Mouse (Mus musculus) testis, adult 2 months (tissue): ENCODE data around the gene Luc7l2. TPM values are rescaled to one million over a fixed set of nuclear protein-coding genes. Genes with fewer than 3 reads are reported as not detected.
A peak's percentile ranks its signal among the peaks of the same experiment; 100 is the strongest.

Source experiments
- H3K27ac ChIP-seq: fragments of 200-500 bp; 2 replicates; pipeline ENCODE4 v1.5.1; 2012; ENCODE audit warnings: low read depth, low read length; ENCODE audit not compliant: control insufficient read depth, insufficient read depth
- H3K27me3 ChIP-seq: fragments of 200-500 bp; 2 replicates; pipeline ENCODE4 v1.6.1; 2012; ENCODE audit warnings: mild to moderate bottlenecking, low read length, moderate library complexity; ENCODE audit not compliant: control insufficient read depth, insufficient read depth
- H3K36me3 ChIP-seq: fragments of 200-500 bp; 2 replicates; pipeline ENCODE4 v1.6.1; 2012; ENCODE audit warnings: mild to moderate bottlenecking, low read length; ENCODE audit not compliant: control insufficient read depth, insufficient read depth
- H3K4me1 ChIP-seq: fragments of 200-500 bp; 2 replicates; pipeline ENCODE4 v1.6.1; 2012; ENCODE audit warnings: low read length; ENCODE audit not compliant: control insufficient read depth, insufficient read depth
- H3K4me3 ChIP-seq: fragments of 200-500 bp; 2 replicates; pipeline ENCODE4 v1.5.1; 2012; ENCODE audit warnings: low read depth, mild to moderate bottlenecking, low read length, moderate library complexity, mixed read lengths; ENCODE audit not compliant: control insufficient read depth
- CTCF ChIP-seq: fragments of 200-500 bp; IDR thresholded peaks from 2 replicates; pipeline ENCODE4 v1.5.1; 2012; ENCODE audit warnings: low read depth, mild to moderate bottlenecking, inconsistent platforms, low read length, moderate library complexity; ENCODE audit not compliant: control insufficient read depth, insufficient read depth, insufficient replicate concordance
- POLR2A ChIP-seq: fragments of 200-500 bp; IDR thresholded peaks from 2 replicates; pipeline ENCODE4 v1.6.1; 2012; ENCODE audit warnings: low read depth, mild to moderate bottlenecking, inconsistent platforms, low read length, moderate library complexity; ENCODE audit not compliant: control insufficient read depth
- polyA plus RNA-seq: library from polyadenylated mRNA; depleted of rRNA; stranded (reverse); fragments of >200 nt; gene quantifications from 2 replicates; pipeline ENCODE4 v1.2.3, GENCODE M21; 2012; rRNA removed

Gene Luc7l2
- polyA plus RNA-seq = 25.4 and 30.9 TPM in 2 replicates

DNA sequence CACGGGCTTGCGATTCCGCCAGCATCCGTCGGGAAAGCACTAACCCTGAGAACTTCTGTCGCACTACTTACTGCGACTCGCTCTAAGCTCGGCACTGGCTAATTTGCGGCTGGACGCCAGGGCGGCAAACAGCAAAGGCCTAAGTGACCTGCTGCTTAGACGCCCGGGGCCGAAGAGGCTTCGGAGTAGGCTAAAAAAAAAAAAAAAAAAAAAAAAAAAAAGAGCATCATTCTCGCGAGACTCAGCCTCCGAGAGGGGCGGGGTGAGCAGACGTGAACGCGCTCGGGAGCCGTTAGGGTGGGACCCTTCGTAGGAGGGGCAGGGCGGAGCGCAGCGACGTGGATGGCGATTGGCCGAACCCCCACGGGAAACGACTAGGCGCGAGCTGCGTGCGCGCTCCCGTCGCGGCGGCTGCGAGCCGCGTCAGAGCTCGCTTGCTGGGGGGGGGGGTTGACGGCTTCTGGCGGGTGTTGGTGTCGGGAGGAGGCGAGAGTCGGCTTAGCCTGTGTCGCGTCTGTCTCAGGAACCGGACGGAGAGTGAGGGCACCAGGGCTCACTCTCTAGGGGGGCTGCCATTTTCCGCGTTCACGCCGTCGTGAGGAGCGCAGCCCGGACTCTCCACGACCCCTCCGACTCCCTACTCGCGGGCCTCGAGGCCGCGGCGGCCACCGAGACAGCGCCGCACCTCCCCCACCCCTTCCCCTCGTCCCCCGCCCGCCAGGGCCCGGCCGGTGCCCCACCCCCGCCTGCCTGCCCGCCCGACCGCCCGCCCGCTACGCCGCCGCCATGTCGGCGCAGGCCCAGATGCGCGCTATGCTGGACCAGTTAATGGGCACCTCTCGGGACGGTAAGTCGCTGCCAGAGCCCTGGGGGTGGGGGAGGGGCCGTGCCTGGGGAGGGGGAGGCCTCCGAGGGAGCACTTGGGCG lies at the start of gene Luc7l2:
Gene Luc7l2, plus strand, starts transcription at position 273 of the 927 bp plus-strand sequence.
- H3K4me1 ChIP-seq = peaks cover 3% of the 10 kb centered on the region; the same call in 1 of the 2 replicates
- H3K27me3 ChIP-seq = no peaks in the 10 kb centered on the region
- H3K36me3 ChIP-seq = peaks cover 1% of the 10 kb centered on the region; the same call in 1 of the 2 replicates
- H3K4me3 ChIP-seq = peak within 1 kb of the TSS; percentile 96
- TF ChIP-seq POLR2A = no peak; the same call in none of the 2 replicates
- TF ChIP-seq CTCF = no peak
- H3K27ac ChIP-seq = peak within 1 kb of the TSS; percentile 100

DNA sequence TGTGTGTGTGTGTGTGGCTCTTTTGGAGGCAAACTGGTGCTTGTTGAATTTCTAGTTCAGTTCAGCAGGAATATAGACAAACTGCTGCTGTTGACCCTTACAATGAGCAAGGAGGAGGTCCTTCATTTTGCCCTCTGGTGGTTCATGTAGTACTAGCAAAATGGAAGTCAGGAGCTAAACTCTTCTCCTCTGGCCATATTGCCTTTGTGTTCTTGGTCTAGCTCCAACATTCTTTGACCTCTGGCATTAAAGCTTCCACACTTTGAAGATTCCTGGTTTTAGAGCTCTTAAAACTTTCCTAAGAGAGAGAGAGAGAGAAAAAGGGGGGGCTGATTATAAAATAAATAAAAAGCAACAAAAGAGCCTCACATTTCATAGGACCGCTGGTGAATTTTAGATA lies 39.0 kb upstream of the Luc7l2 start:
- no peak overlapping the region for H3K27ac ChIP-seq
- H3K4me1 ChIP-seq = no peaks in the 10 kb centered on the region
- H3K4me3 ChIP-seq = no peak overlapping the region
- no peaks in the 10 kb centered on the region for H3K27me3 ChIP-seq
- no peaks in the 10 kb centered on the region for H3K36me3 ChIP-seq
- no peak for TF ChIP-seq CTCF
- TF ChIP-seq POLR2A = no peak

DNA sequence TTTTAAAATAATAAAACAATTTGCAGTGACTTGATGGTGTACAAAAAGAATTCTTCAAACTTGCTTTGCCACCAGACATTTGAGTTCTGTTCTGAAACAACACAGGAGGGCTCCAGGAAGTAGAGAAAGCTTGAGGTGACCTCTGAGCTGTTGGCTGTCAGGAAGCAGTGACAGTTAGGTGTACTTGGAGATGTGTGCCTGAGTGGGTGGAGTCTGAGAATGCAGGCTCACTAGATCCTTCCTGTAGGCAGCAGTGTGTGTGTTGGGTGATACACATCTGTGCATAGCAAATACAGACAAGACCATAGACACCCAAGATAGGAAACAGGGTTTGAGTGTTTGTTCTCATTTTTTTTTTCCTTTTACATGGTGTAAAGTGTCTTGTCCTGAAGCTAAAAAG lies 38.3 kb upstream of the Luc7l2 start:
- no peak overlapping the region for H3K27ac ChIP-seq
- H3K4me1 ChIP-seq = no peaks in the 10 kb centered on the region
- H3K36me3 ChIP-seq = no peaks in the 10 kb centered on the region
- no peak overlapping the region for H3K4me3 ChIP-seq
- H3K27me3 ChIP-seq = no peaks in the 10 kb centered on the region
- TF ChIP-seq CTCF (no peak), POLR2A (no peak)

DNA sequence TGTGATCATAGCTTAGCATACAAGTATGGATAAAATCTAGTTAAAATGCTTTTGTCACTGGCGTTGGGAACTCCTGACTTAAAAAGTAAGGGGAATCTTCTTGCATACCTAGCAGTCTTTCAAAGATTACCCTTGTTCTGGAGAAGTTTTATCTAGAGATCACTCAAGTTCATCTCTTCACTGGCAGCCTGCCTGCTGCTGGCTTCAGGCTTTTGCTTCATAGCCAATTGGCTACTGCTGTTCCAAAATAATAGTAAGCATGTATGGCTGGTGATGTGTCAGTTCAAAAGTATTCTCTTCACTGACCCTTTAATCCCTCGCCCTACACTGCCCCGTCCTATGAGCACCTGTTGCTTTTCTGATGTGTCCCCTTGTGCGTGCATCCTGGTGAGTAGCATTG lies 35.9 kb upstream of the Luc7l2 start:
- H3K4me1 ChIP-seq = no peaks in the 10 kb centered on the region
- no peaks in the 10 kb centered on the region for H3K27me3 ChIP-seq
- no peak overlapping the region for H3K4me3 ChIP-seq
- no peaks in the 10 kb centered on the region for H3K36me3 ChIP-seq
- no peak overlapping the region for H3K27ac ChIP-seq
- TF ChIP-seq POLR2A (no peak), CTCF (no peak)

DNA sequence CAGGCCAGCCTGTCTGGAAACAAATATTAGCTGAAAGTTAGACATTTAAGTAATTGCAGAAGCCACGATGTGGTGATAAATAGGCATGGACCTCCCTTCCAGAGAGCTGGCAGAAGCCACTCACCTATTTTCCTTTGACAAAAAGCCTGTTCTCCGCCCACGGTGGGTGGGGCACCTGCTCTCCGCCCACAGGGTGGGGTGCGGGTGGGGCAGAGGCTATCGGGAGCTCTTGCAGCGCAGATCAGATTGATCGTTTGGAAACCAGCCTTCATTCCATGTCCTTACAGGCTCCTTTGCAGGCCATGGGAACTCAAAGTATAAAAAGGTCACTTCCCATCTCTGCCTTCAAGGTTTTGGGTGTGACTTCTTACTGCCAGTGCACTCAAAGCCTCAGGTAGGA lies 27.3 kb upstream of the Luc7l2 start:
- TF ChIP-seq CTCF (no peak), POLR2A (no peak)
- no peak overlapping the region for H3K4me3 ChIP-seq

DNA sequence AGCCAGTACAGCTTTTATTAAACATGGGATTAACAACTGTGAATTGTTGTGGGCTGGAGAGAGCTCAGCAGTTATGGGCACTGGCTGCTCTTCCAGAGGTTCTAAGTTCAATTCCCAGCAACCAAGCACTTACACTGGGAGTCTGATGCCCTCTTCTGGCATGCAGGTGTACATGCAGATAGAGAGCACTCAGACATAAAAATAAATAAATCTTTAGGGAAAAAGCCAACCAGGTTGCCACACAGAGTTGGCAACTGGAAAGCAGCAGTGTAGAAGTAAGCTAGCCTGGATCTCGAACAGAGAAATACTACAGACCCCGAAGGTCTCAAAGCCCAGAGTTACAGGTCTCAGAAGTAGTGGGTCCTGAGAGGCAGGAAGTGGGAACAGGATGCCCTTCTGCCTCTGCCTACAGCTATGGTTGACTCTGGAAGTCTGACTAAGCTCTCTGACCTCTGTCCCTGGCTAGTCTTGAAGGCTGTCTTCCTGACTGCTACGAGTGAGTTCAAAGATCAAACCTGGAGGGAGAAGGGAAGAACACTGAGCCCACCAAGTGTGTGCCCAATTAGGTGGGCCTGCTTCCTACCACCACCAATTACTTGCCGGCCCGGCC lies 19.8 kb upstream of the Luc7l2 start:
- no peaks in the 10 kb centered on the region for H3K36me3 ChIP-seq
- no peak overlapping the region for H3K27ac ChIP-seq
- no peaks in the 10 kb centered on the region for H3K27me3 ChIP-seq
- no peaks in the 10 kb centered on the region; the same call in none of the 2 replicates for H3K4me1 ChIP-seq
- no peak for TF ChIP-seq CTCF
- TF ChIP-seq POLR2A = no peak
- no peak overlapping the region for H3K4me3 ChIP-seq

More for the DNA sequence above, 27.3 kb upstream of the Luc7l2 start:
- Histone ChIP-seq H3K27ac (no peak overlapping the region), H3K27me3 (no peaks in the 10 kb centered on the region), H3K4me1 (no peaks in the 10 kb centered on the region; the same call in 1 of the 2 replicates), H3K36me3 (no peaks in the 10 kb centered on the region)

DNA sequence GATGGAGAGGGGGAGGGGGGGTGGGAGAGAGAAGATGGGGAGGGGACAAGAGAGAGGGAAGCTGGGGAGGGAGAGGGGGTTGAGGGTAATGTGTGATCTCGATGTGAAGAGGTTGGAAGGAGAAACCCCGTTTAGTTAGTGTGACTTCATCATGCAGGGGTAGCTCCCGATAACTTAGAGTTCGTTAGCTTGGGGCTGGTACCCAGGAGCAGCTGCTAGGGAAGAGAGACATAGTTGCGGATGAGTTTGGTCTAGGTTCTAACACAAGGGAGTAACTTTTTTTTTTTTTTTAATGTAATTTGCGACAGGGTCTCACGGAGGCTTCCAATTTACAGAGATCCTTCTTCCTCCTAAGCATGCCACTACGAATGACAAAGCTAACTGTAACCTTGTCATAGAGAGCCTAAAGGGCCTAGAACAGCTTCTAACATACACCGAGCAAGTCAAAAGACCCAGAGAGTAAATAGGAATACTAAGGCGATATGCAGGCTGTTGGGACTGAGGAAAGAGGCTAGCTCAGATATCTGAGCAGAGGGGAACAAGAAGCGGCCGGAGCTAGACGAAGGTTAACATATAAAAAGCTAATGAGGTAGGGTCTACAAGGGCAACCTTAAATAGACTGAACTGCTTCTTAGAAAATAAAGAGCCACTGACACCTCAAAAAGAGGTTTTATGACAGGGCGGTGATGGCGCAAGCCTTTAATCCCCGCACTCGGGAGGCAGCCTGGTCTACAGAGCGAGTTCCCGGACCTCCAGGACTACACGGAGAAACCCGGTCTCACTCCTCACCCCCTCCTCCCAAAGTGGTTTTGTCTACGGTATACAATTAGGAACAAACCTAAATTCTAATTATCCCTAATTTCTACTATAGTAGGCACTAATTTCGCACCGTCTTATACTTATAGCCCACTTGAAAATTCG lies 18.4 kb upstream of the Luc7l2 start:
- H3K27ac ChIP-seq = peak overlapping the region; percentile 96
- H3K4me1 ChIP-seq = no peaks in the 10 kb centered on the region; the same call in none of the 2 replicates
- no peaks in the 10 kb centered on the region for H3K36me3 ChIP-seq
- TF ChIP-seq POLR2A (no peak), CTCF (no peak)
- peak overlapping the region; percentile 92 for H3K4me3 ChIP-seq
- H3K27me3 ChIP-seq = no peaks in the 10 kb centered on the region
